Mouse (Mus musculus) layer of hippocampus, adult 9-11 months (tissue): Measurements from ENCODE around the gene Cit.
A peak's percentile ranks its signal among the peaks of the same experiment; 100 is the strongest.

Experiments
- DNase-seq: peaks from one replicate; pipeline ENCODE4 v3.0.0; 2022

The Cit gene

DNA sequence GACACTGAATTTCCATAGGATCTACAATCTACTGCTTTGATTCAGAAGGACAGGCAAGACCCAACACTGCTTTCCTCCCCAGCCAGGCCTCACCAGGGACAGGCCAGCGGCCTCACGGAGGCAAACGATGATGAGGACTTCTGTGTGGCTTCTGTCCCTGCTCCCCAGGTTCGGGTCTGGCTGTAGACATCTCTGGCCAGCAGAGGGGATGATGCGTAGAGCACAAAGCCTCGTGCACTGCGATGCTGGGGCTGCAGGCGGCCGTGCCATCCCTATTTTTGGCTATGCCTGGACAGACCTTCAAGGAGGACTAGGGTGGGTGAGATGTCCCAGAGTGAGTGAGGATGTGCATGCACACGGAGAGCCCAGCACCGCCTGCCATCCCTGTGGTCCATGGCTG, 169.2 kb downstream of the Cit start:
- no peak for DNase-seq

DNA sequence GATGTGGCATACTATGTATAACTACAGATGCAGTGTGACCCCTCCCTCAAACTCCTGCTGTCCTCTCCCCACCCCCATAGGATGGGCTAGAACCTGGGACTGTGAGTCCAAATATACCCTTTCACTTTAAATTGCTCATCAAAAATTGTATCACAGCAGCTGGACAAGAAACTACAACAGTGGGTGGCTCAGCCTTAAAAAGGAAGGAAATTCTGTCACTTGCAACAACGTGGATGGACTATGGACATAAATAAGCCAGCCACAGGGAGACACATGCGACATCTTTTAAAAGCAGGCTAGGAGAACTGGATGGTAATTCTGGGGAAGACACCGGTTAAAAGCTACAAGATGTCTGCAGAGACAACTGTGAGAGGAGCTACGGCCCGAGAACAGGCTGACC, 171.5 kb downstream of the Cit start:
- DNase-seq: no peak

DNA sequence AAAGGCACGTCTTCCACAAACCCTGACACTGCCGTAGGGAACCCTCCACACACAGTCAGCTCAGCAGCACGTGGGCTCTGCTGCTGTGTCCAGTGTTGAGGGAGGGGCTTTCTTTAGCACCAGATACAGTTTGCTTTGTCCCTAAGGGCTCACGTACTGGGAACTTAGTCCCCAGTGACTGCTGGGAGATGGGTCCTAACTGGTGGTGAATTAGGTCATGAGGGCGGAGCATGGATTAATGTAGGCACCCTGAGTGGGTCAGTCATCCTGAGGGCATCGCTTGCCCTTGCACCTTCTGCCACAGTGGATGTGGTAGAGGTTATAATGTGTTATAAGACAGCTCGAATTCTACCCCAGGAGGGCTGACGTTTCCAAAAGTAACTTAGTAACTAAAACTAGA, 172.3 kb downstream of the Cit start:
- no peak for DNase-seq

DNA sequence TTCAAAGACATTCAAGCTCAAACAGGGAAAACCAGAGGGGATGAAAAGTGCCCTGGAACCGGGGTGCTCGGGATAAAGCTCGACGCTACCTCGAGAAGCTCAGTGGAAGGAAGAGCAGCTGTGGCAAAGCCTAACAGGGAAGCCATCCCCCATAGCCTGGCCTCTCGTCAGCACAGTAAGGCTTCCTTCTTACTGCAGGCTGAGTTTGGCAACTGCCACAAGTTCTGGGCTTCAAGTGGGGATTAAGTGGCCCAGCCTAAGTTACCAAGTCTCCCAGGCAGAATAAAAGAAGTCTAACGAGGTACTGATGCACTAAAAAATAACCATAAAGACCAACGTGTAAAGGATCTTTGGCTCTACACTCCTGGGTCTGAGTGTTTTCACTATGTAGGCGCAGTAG, 173.1 kb downstream of the Cit start:
- no peak for DNase-seq

DNA sequence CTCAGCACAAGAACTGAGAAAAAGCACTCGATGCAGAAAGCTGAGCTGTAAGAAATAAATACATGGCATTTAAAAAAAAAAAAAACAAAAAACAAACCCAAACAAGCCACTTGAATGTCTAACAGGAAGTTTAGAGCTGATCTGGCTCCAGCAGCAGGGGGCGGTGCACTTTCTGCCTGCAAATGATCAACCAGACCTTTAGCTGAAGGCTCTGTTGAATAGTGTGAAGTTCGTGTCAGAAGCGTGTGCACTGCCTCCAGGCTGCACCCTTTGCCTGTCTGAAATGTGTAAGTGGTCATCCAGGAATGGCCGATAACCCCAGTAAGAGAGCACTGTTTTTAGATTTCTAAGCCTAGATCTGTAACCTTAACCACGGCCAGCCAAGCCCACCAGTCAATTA, 173.7 kb downstream of the Cit start:
- no peak for DNase-seq

DNA sequence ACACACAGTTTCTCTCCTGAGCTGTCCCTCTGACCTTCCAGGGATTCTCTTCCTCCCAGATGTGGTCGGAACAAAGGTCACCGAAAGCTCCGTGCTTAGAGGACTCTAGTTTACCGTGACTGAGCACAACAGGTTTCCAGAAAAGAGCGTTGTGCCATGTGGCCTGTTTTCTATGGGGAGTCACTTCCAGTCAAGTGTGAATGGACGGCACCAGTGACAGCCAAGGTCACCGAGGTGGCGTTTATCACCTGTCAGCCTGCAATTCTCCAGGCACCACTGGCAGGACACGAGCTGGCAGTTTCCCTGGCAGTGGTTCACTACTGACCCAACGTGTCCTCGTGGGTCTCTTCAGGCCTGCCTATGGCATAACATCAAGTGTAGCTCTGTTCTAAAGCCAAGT, 174.3 kb downstream of the Cit start:
- no peak for DNase-seq

DNA sequence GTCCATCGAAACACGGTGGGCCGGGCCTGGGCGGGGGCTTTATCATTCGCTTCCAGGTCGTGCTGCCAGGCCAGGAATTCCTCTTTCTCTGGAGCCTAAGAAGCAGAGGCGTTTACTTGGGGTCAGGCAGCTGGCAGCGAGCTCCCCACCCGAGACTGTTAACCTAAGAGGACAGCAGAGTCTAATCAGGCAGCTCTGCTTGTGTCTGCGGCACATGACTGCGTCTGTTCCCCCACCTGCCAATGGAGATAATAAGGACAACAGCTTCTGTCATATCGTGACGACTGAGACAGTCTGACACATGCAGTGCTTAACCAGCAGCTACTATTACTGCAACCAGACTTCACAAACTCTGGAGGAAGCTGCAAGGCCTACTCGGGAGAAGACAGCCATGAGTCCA, 176.5 kb downstream of the Cit start:
- no peak for DNase-seq

DNA sequence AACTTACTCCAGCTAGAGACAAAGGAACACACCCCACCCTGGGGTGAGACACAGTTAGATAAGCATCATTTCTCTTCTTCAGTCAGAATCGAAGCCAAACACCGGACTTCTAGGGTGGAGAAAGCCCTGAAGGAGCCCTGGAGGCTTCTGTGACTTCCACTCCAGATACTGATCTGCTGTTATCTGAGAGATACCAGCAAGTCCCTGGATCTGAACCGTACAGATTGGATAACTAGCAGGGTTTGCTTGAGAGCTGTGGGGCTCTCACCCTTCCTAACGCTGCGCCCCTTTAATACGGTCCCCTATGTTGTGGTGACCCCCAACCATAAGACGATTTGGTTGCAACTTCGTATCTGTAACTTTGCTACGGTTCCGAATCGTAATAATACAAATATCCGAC, 177.1 kb downstream of the Cit start:
- DNase-seq: no peak

DNA sequence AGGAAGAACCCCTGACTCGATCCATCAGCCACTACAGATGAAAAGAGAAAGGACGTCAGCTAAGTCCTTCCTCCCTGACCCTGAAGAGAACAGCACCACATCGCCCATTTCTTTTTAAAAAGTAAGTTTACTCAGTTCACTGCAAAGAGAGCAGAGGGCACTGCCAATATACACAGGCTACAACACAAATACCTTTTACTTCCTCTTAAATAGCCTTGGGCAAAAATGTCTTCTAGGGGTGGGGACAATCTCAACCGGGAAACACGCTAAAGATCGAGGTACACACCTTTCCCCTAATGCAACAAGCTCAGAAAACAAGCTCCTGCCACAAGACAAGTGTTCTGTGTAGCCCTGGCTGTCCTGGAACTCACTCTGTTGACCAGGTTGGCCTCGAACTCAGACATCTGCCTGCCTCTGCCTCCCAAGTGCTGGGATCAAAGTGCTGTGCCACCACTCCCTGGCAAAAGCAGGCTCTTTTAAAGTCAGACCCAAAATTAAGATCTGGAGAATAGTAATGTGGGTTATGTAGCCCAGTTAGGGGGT, 177.7 kb downstream of the Cit start:
- DNase-seq: no peak

DNA sequence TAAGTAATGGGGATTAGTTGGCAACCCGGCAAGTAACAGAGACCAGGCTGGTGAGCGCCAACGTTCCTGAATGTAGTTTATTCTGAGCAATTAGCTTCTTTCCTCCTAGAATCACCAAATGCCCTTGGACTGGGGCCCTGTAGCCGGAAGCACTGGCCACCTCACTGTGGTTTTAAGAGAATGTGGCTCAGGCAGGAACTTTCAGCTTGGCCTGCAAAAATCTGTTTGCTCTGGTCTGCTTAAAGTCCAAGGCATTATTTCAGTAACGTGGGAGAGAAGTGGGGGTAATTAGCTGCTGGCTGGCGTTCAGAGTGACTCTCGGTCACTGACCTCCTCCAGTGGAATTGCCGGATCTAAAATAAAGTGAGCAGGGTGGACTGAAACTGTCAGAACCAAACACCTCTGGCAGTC, 178.2 kb downstream of the Cit start:
- DNase-seq: peak; percentile 57

DNA sequence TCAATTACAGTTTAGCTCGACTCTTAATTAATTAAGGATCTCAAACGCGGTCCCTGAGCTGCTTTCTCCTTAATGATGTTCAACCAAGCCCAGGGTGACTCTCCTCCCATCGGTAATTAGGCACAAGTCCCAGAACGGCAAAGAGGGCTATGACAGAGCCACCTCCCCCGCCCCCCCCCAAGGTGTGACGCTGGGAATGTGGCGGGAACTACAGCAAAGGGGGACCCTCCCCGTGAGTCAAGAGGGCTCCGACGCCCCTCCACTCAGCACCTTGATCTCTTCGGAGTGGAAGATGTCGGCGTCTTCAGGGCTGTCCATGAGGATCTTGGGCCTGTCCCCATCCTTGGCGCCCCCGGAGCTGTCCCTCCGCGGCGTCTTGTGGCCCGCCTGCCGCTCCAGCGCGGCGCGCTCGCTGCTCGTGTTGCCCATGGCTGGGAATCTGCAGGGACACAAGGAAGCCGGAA, 178.8 kb downstream of the Cit start:
- DNase-seq: no peak

DNA sequence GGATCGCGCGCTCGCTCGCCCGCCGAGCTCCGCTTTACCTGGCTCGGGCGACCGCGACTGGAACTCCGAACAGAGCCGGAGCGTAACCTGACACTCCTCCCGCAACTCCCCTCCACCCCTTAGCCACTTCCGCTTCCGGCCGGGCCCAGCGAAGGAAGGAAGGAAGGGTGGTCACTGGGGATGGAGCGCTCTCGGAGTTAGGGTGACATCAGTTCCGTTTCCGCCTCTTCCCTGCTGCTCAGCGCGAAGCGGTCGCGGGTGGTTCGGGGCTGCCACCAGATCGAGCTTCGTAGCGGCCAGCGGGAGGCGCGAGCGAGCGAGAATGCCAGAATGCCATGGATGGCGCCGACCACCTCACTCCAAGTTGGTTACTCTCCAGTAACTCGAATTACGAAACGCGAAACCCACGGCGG, 179.3 kb downstream of the Cit start, which contains the start of gene Prkab1:
Gene Prkab1 (minus strand): TSS at position 182 of the 413 bp plus-strand sequence.
- peak; percentile 94 for DNase-seq

DNA sequence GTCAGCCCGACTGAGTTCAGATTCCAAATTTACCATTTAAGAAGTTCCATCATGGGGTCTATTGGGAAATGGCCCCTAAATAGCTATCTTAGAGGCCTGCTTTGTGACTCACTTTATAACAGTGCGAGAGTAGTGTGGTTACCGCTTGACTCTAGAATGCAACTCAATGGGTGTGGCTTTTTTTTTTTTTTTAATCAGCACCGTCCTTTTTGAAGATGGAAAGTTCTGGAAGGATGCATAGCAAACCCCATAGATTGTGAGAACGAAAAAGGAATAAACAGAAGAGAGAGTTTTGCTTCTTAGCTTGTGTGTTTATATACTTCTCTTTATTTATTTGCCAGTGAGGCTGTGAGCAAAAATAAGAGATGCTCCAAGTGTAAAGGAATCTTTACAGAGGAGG, 181.0 kb downstream of the Cit start:
- no peak for DNase-seq

DNA sequence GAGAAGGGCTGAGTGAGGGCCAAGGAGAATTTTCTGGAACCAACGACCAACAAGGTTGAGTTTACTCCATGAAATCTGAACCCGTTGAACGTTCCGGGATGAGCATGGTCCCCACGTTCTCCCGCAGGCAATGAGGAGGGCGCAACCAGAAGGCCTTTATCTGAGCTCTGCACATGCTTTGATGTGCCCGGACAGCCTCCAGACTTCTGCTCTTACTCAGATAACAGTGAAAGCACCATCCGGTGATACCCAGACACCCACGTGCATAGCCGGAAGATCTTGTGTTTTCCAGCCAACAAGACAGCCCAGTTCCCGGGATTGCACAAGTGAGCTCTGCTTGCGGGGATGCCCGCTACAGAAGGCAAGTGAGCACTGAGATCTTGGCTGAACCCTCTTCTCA, 181.5 kb downstream of the Cit start:
- DNase-seq: no peak

DNA sequence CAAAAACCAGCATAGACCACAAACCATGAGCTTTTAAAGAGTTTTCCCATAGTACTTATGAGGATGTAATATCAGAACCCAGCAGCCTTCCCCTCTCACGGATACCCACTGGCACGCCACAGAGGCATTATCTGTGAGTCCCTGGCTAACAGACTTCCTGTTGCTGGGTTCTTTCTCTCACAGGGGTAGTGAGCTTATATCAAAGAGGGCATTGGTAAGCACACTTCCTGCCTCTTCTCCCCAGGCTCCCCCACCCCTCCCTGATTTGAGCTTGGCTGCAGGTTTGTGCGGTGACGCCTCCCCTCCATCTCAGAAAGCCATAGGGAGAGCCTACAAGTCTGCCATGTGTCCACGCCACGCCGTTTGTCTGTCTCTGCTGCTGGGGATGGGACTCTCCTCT, 184.0 kb downstream of the Cit start:
- DNase-seq: no peak

DNA sequence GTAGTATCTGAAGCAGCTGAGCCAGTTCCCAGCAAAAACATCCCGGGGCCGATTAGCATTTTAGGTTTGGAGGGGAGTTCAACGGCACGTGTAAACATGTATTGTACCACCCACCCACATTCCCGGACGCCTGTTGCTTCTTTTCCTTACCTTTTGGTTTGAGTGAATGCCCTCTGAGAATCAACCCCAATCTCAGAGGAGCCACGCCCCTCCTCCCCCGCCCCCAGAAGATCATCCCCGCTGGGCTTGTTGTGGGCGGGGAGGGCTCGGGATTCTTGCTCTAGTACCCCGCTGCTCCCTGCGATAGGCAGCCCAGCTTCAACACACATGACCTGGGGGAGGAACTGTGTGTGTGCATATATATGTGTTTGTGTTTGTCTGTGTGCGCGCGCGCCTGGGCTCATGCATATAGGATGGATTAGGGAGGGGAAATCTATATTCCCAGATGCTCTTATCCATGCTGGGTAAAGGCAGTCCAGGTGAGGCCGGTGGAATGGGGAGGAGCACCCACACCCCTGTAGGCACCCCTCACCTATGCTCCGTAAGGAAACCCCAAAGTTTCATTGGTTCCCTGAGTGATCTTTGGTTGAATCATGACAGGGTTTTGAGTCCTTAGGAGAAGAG, 185.6 kb downstream of the Cit start:
- no peak for DNase-seq

DNA sequence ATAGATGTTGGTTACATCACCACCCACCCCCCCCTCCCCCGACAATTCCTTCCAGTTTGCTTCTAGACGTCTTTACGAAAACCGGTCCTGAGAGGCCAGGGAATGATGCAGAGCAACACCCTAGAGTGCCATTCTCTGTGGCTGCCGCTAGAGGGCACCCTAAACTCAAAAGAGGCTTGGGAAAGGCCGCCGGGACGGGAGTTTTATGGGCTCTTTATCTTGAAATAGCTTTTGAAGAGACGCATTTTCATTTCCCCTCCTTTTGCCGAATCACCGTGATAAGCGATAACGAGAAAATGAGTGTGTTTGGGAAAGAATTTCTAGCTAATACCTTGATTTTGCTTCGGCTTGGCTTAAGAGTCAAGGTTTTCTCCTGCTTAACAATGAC, 186.1 kb downstream of the Cit start:
- peak; percentile 44 for DNase-seq

DNA sequence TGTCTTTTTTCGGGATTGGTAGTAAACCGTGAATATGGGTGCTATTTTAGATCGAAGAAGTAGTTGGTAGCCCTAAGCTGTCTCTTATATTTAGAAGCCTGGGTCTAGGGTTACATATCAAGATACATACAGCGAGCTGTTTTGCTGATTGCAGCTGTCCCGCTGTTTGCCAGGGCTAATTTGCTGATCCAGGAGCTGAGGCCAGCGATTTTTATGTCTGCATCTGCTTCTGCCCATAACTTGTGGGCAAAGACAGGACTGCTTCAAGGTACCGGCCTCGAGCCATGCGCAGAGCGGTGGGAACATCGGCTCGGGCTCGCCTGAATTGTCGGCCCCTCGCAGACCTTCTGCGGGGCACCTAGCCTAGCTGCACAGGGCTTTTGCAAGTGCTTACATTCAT, 191.4 kb downstream of the Cit start:
- DNase-seq: no peak

DNA sequence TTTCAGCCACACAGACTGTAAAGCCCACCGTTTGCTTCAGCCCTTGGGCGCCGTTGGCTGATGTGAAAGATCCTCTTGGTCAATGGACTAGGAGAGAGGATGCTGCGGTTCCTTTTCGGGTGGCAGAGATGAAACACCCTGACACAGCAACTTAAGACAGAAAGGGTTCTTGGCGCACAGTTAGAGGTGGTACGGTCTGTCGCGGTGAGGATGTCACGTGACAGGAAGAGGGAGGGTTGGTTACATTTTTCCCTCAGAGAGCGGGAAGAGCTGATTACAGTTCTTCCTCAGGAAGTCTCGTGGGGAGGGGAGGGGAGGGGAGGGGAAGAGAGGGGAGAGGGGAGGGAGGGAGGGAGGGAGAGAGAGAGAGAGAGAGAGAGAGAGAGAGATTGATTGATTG, 192.7 kb downstream of the Cit start:
- no peak for DNase-seq

DNA sequence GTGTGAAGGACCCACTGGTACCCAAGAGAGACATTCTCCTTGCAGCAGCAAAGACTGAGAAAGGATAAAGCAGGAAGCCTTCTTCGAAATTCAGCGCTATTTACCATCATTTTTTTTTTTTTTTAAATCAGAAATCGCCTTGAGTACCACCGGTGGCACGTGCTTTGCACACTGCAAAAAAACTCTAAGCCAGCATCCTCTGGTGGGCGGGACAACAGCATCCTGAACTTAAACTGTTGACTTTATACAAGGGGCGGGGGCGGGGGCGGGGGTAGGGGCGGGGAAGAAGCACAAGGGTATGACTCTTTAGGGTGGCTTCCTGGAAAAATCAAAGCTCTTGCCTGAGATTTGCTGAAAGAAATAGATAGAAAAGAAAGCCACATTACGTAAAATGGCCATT, 194.6 kb downstream of the Cit start:
- no peak for DNase-seq

DNA sequence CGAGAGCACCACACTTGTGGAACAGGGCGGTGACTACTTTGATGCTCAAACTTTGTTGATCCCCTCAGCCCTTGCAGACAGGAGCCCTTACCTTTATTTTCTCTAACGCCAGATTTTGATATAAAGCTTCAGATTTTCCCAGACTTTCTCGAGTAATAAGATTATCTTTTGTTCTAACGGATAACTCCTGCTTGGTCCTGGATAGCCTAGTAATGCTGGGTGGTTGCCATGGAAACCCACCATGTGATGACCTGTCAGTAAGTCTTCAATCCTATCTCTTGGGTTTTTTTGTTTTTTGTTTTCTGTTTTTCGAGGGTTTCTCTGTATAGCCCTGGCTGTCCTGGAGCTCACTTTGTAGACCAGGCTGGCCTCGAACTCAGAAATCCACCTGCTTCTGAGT, 197.2 kb downstream of the Cit start:
- DNase-seq: no peak

DNA sequence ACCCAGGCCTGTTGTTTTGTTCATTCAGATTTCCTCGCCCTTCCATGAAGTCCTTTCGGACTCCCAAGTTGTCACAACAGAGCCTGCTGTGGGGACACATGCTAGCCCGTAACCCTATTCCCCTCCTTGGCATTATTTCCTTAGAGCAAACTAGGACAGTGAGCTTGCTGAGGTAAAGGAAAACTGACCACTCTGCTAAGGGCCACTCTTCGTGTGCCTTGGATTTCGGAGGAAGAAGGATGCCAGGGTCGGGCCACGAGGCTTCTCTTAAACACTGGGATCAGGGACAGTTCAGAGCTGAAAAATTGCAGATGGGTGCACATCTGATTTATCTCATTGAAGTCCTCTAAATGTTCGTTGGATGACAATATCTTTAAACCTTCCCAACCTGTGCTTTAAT, 200.5 kb downstream of the Cit start:
- no peak for DNase-seq

DNA sequence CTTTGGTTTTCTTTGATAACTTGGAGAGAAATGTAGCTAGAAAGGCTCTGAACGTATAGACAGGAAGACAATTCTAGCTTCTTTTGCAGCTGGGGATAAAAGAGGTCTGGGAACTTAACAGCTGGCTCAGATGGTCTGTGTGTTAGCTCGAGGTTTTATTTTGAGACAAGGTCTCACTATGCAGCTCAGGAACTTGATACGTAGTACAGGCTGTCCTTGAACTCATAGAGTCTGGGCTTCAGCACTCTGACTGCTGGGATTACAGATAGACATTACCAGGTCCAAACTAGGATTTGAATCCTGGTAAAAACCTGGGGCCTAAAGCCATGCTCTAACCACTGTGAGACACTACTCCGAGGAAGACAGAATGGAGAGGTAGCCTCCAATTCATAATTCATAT, 201.2 kb downstream of the Cit start:
- DNase-seq: no peak

DNA sequence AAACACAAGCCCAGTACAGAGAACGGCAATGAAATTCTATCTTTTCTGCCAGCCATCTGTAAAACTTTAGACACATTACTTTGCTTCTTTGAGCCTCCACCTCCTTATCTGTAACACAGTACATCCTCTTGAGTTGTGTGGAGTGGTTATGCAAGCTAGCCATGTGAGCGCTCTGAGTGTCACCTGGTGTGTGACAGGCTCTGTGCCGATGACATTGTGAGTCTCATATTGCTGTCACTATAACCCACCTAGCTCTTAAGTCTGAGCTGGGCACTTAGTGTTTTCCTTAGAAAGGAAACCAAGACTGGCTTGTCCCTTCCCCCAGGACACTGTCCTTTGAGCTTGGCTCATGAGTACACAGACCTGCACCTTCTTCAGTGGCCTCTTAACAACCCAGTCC, 203.2 kb downstream of the Cit start:
- DNase-seq: no peak

DNA sequence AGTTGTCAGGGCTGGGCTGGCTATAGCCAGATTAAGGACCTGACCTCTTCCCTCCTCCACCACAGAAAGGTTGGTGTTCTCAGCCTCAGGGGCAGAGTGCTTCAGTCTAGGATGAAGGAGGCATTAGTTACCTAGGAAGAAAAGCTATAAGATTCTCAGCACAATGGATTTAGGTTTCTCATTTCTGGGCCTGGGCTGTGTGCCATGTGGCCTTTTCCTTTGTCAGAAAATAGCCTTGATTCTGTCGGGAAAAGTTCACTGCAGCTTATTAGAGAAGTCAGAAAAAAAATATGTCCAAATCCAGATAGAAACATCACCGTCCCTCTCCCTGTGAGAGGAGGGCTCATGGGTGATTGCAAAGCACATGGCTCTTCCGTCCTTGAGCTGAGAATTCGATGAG, 204.7 kb downstream of the Cit start:
- DNase-seq: no peak
